Mouse (Mus musculus) heart, embryonic 15.5 days (tissue): ENCODE data around the gene Gpnmb. TPM values are rescaled to one million over a fixed set of nuclear protein-coding genes. Genes with fewer than 3 reads are reported as not detected.

Experiments used
- polyA plus RNA-seq: library from polyadenylated mRNA; unstranded; fragments of >200 nt; fragmentation: Nextera tagmentation; extraction: Ambion mirVana; gene quantifications from 2 replicates; pipeline ENCODE4 v1.2.1, GENCODE M21; 2015

The Gpnmb gene
- polyA plus RNA-seq, 1 experiment from 2014 or later, result 5.5 TPM

Other genes with a start within 250 kb of the Gpnmb start
- 59.6 and 88.1 TPM in 2 replicates for gene Tmem176a, start 195.6 kb upstream of the Gpnmb start, polyA plus RNA-seq
- gene Tmem176b, start 195.1 kb upstream of the Gpnmb start, polyA plus RNA-seq, result 191 and 255 TPM in 2 replicates
- gene Aoc1, start 163.7 kb upstream of the Gpnmb start, polyA plus RNA-seq, result not detected in 2 replicates
- gene 1600015I10Rik, start 106.7 kb upstream of the Gpnmb start, polyA plus RNA-seq, result not detected in 2 replicates
- gene Doxl2, start 61.6 kb upstream of the Gpnmb start, polyA plus RNA-seq, result not detected in 2 replicates
- not detected in 2 replicates for gene Svs1, start 49.7 kb upstream of the Gpnmb start, polyA plus RNA-seq
- gene Malsu1, start 37.2 kb downstream of the Gpnmb start, polyA plus RNA-seq, result 55.0 and 60.0 TPM in 2 replicates
- gene Igf2bp3, start 178.4 kb downstream of the Gpnmb start, polyA plus RNA-seq, result 33.0 and 33.4 TPM in 2 replicates
- 55.5 and 59.6 TPM in 2 replicates for gene Tra2a, start 227.5 kb downstream of the Gpnmb start, polyA plus RNA-seq